ENCODE assay signal across 1 mouse cellular context in the genomic region with DNA sequence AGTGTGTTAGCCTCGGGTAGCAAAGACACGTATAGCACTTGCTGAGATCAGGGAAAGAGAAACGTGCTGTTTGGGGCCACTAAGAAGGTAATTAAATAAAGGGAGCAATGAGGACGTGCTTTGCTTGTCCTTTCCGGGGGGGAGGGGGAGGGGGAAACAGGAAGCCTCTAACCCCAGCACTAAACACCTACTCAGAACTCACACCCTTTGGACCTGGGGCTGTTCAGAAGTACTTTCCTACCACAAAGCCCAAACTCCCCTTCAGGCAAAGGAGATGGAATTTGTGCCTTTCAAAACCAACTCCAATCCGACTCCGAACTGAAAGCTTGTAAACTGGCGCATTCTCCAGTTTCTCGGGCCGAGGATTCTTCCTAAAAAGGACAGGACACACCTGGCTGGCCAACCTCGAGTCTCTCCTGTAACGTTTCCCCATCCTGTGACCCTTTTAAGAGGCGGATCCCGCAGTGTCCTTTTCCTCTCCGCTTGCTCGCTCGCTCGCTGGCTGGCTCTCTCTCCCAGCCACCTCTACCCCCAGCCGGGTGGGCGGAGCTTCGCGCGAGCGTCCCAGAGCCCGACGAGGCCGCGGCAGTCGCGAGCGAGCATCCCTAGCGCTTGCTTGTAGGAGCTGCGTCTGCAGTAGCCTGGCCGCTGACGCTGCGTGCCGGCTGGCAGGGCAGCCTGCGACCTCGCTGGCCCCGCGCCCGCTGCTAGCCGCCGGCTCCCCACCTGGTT.
TF ChIP-seq lines count a peak whose summit lies in the region.

No protein-coding gene starts in this region.

TF ChIP-seq in C2C12, 6 proteins besides CTCF, POLR2A, EP300 and RAD21 (continued from another document):
- TF ChIP-seq FOSL1 (IDR thresholded peaks at IDR 0.05; ENCODE audit: insufficient read depth, low read length, poor library complexity, severe bottlenecking) (no peak), MYOG (IDR thresholded peaks at IDR 0.05; ENCODE audit: control insufficient read depth, extremely low read depth, insufficient read length) (no peak)
TF ChIP-seq in C2C12: peak in this region for 0.
